Mouse (Mus musculus) urinary bladder, postnatal 4 days (tissue): Measurements from ENCODE around the gene Tmem107.

ENCODE experiments used
- DNase-seq, 2 experiments: peaks; one replicate each; pipeline ENCODE4 v3.0.0; 2021 to 2022; ENCODE audit warnings: low spot score in 2 of 2

Gene Tmem107

DNA sequence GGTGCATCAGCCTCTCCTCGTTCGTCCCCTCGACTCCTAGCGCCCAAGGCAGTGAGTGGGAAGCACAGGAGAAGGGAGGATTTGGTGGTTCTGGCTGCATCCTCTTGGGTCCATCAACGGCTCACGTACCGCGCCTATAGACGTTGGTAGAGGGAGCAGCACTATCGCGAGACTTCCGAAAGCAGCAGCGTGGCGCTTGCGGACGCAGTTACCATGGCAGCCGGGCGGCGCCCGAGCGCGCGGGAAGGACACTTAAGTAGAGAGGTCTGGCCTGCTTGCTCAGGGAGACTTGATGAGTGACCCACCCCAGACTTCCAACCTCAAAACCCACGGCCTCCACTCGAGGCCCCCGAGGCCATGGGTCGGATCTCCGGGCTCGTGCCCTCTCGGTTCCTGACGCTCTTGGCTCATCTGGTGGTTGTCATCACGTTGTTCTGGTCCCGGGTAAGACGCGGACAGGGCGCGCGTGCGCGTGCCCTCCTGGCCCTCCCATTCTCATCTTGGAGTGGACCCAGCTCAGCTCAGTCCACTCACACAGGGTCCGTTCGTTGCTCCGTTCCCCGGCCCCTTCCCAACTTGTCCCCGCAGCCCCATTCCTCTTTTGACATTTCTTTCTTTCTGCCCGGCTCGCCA is at the start of gene Tmem107:
TSS of gene Tmem107 (plus strand) at position 217 of the 633 bp plus-strand sequence.
- peak; percentile 90 to 94 for DNase-seq

DNA sequence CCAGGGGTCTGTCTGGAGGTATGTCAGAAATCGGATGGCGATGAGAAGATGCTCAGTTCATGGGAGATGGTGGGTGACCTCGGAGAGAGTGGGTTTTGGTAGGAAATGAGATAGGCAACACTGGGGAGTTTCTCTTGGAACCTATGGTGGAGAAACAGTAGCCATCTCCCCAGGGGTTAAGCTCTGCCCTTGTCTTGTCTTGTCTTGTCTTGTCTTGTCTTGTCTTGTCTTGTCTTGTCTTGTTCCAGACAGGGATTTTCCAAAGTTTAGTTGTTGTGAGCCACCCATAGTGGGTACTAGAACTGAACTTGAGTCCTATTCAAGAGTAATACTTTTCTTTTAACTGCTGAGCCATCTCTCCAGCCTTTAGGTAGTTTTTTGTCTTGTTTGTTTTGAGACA is 44.0 kb upstream of the Tmem107 start:
- no peak for DNase-seq

GRCm38 (mm10) chr11:69028805-69029204 is 41.8 kb upstream of the Tmem107 start:
- DNase-seq: no peak

- DNase-seq: no peak
These were observed 37.1 kb upstream of the Tmem107 start for GRCm38 (mm10) chr11:69033552-69033951.

DNA sequence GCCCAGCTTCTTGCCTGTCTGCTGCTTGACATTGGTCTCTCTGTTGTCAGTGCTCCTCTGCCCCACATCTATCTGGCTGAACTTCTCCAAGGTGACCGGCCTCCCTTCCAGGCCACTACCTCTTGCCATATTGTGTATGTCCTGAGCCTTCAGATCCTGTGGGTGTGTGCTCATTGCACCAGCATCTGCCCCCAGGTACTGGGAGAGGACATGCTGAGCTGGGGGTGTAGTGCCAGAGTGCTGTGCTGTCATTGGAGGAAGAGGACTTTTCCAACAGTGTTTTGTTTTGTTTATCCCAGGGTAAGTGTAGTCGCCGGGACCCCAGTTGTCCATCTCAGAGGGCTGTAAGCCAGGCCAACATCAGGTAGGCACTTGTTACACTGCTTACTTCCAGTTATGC is 36.0 kb upstream of the Tmem107 start:
- no peak for DNase-seq

- DNase-seq: no peak
These were observed 35.2 kb upstream of the Tmem107 start for GRCm38 (mm10) chr11:69035411-69035810.

GRCm38 (mm10) chr11:69035849-69036248 is 34.8 kb upstream of the Tmem107 start:
- DNase-seq: peak; percentile 78 to 83

- peak; percentile 64 to 77 for DNase-seq
These were observed 33.9 kb upstream of the Tmem107 start for GRCm38 (mm10) chr11:69036486-69037230.

DNA sequence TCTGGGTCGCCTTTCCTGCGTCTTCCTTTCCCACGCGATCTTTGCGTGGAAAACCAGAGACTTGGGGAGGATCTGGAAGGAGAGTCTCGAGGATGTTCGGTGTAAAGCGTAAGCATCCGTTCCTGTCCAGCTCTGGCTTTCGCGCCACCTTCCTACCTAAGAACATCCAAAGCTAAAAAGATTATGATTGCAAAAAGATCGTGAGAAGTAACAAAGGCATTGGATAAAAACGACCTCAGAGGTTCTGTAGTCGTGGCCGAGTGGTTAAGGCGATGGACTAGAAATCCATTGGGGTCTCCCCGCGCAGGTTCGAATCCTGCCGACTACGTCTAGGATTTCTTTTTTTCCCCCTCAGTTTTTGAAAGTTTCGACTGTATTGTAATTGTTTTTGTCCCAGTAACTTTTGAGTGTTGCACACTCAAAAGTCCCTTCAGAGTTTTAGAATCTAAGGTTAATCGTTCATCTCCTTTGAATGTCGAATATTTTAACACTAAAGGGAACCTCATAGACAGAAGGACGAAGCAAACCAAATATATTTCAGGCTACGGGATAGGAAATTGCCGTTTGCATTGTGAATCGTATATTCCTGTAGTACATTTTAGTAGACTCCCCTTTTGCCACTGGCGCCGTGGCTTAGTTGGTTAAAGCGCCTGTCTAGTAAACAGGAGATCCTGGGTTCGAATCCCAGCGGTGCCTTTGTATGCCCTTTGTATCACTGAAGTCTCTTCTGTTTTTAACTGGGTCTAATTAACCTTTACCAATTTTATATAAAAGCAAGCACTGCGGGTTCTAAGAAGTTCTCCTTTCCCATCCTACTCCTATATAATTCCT is 33.2 kb upstream of the Tmem107 start:
- peak in 1 of 2 experiments; percentile 50 for DNase-seq

- DNase-seq: no peak
These were observed 32.4 kb upstream of the Tmem107 start for GRCm38 (mm10) chr11:69038173-69038572.

DNA sequence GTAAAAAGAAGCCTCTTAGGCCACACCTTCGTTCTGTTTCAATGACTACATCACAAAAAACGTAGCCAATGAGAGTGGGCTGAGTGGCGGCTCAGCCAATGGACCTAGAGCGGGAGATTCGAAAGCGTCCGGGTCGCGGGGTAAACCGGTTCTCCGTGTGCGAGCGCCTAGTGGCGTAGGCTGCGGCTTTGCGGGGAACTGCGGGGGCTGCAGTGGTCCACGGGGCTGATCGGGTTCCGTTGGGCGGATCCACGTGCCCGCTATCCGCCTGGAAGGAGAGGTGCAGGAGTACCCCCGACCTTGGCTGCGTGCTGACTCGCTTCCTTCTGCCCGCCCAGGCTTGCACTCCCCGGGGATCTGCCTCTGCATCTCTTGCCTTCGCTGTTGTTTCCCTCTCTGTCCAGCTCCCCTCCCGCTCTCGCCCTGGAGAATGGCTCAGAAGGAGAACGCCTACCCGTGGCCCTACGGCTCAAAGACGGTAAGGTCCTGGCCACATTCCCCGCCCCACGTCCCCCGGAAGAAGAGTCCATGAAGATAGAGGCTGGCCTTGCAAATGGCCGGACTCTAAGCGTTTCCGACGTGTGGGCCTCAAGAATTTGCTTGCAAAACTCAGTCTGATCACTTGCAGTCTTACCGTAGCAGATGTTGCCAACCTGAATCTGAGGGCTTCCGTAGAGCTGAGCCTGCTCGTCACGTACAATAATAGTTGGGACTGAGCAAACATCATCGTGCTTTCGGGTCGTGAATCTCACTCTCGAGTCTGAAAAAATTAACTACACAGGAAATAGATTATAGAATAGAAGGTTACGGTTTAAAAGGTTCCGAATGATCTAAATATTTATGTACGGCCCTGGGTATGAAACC is 24.8 kb upstream of the Tmem107 start, which contains the start of gene Aurkb:
TSS of gene Aurkb (plus strand) at position 117 of the 864 bp plus-strand sequence.
- peak; percentile 68 to 85 for DNase-seq

DNA sequence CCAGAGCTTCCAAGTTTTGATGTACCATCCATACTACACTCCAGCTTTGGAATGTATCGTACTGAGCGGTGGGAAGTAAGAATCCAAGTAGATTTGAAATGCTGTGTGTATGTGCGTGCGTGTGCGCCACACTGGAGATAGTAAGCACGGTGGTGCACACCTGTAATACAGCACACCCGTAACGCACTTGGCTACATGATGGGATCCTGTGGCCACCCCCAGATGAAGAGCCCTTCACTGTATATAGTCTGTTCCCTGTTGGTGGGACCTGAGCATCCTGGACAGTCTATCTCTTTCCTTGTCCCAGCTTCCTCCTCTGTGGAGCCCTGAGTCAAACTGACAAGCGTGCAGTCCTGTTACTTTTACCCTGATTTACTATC is 24.2 kb upstream of the Tmem107 start:
- DNase-seq: no peak

DNA sequence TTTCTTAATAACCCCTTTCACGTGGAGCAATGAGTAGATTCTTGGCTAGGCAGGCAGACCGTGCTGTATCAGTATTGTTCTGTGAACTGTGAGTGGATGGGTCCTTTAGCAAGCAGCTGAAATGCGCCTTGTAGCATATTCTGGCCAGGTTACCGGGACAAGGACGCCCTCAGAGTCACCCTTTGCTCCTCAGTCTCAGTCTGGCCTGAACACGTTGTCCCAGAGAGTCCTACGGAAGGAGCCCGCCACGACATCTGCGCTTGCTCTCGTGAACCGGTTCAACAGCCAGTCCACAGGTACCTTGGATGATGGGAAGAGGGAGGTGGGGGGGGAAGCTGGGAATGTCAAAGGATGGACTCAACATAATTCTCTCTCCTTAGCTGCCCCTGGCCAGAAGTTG is 23.0 kb upstream of the Tmem107 start:
- DNase-seq: no peak

DNA sequence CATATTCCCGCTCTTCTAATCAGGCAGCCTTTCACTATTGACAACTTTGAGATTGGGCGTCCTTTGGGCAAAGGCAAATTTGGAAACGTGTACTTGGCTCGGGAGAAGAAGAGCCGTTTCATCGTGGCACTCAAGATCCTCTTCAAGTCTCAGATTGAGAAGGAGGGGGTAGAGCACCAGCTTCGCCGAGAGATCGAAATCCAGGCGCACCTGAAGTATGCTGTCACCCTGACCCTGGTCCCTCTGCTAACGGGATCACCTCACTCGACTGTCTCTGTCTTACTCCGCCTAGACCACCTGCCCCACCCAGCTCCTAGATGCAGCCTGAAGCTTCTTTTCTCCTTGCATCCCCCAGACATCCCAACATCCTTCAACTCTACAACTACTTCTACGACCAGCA is 22.5 kb upstream of the Tmem107 start:
- DNase-seq: no peak

GRCm38 (mm10) chr11:69050748-69051147 is 19.9 kb upstream of the Tmem107 start:
- no peak for DNase-seq

- DNase-seq: no peak
These were observed 18.8 kb upstream of the Tmem107 start for GRCm38 (mm10) chr11:69051771-69052170.

- DNase-seq: no peak
These were observed 17.7 kb upstream of the Tmem107 start for GRCm38 (mm10) chr11:69052824-69053421.

- DNase-seq: no peak
These were observed 16.8 kb upstream of the Tmem107 start for GRCm38 (mm10) chr11:69053848-69054247.

GRCm38 (mm10) chr11:69058265-69058664 is 12.3 kb upstream of the Tmem107 start:
- DNase-seq: no peak

DNA sequence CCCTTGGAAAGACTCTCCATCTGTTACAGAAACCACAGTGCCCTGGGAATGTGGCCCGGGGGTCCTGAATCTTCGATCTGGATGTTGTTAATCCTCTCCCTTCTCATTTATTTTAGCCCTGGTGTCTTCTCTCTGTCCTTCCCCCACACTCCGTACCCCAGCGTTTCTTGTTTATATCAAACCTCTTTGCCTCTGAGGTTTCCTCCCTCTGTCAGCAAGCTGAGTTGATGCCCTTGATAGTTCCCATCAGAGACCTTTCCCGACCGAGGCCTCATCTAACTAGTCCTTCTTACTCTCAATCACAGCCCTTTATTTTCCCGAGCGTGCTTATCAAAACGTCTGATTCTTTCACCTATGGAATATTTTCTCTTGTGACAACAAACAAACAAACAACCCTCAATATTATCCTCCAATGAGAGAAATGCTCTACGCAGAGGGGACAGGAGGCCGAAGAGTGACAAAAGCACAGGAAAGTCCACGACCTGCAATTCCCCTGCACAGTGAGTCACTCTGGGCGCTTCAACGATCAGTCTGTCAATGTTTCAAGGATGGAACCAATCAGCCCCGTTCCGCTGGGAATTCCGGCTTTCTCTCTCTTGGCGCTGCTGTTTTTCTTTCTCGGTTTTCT is 11.8 kb upstream of the Tmem107 start:
- no peak for DNase-seq
